Mouse (Mus musculus): ENCODE data around the gene Cc2d1a. TPM values are rescaled to one million over a fixed set of nuclear protein-coding genes. Genes with fewer than 3 reads are reported as not detected.
A peak's percentile ranks its signal among the peaks of the same experiment; 100 is the strongest.

Cc2d1a gene
- polyA plus RNA-seq, 1 experiment: 20.0 TPM

- no peak overlapping the region for H3K27ac ChIP-seq (ENCODE audit: insufficient read depth, low read length)
- no peaks in the 10 kb centered on the region for H3K4me1 ChIP-seq (ENCODE audit: control insufficient read depth, insufficient read depth, low read length)
- no peak overlapping the region for H3K4me3 ChIP-seq (ENCODE audit: insufficient read depth, low read length)
- TF ChIP-seq CTCF (IDR thresholded peaks at IDR 0.05; ENCODE audit: borderline replicate concordance, insufficient read depth, low read length) (no peak), POLR2A (IDR thresholded peaks at IDR 0.05; ENCODE audit: low read depth, low read length) (no peak)
Measured at GRCm38 (mm10) chr8:84144636-84145245, 3.0 kb downstream of the Cc2d1a start.

- Histone ChIP-seq H3K27ac (ENCODE audit: insufficient read depth, low read length) (no peak overlapping the region), H3K4me1 (ENCODE audit: control insufficient read depth, insufficient read depth, low read length) (no peaks in the 10 kb centered on the region), H3K4me3 (ENCODE audit: insufficient read depth, low read length) (no peak overlapping the region)
- TF ChIP-seq POLR2A (IDR thresholded peaks at IDR 0.05; ENCODE audit: low read depth, low read length) (no peak), CTCF (IDR thresholded peaks at IDR 0.05; ENCODE audit: borderline replicate concordance, insufficient read depth, low read length) (no peak)
Measured at GRCm38 (mm10) chr8:84140838-84141237, 6.9 kb downstream of the Cc2d1a start.

GRCm38 (mm10) chr8:84137848-84138247 is 9.9 kb downstream of the Cc2d1a start:
- Histone ChIP-seq H3K4me3 (ENCODE audit: insufficient read depth, low read length) (no peak overlapping the region), H3K27ac (ENCODE audit: insufficient read depth, low read length) (no peak overlapping the region), H3K4me1 (ENCODE audit: control insufficient read depth, insufficient read depth, low read length) (no peaks in the 10 kb centered on the region)
- no peak for TF ChIP-seq POLR2A (IDR thresholded peaks at IDR 0.05; ENCODE audit: low read depth, low read length)

- no peak overlapping the region for H3K27ac ChIP-seq (ENCODE audit: insufficient read depth, low read length)
- no peak for TF ChIP-seq CTCF (IDR thresholded peaks at IDR 0.05; ENCODE audit: borderline replicate concordance, insufficient read depth, low read length)
- TF ChIP-seq POLR2A (IDR thresholded peaks at IDR 0.05; ENCODE audit: low read depth, low read length): no peak
- H3K4me3 ChIP-seq (ENCODE audit: insufficient read depth, low read length): no peak overlapping the region
- H3K4me1 ChIP-seq (ENCODE audit: control insufficient read depth, insufficient read depth, low read length): no peaks in the 10 kb centered on the region
Measured at GRCm38 (mm10) chr8:84132225-84132624, 15.5 kb downstream of the Cc2d1a start.

GRCm38 (mm10) chr8:84130806-84131205 is 16.9 kb downstream of the Cc2d1a start:
- TF ChIP-seq CTCF (IDR thresholded peaks at IDR 0.05; ENCODE audit: borderline replicate concordance, insufficient read depth, low read length) (no peak), POLR2A (IDR thresholded peaks at IDR 0.05; ENCODE audit: low read depth, low read length) (no peak)
- Histone ChIP-seq H3K27ac (ENCODE audit: insufficient read depth, low read length) (no peak overlapping the region), H3K4me3 (ENCODE audit: insufficient read depth, low read length) (no peak overlapping the region), H3K4me1 (ENCODE audit: control insufficient read depth, insufficient read depth, low read length) (peaks cover 6% of the 10 kb centered on the region; the same call in 1 of the 2 replicates)

GRCm38 (mm10) chr8:84128277-84128676 is 19.5 kb downstream of the Cc2d1a start:
- Histone ChIP-seq H3K4me1 (ENCODE audit: control insufficient read depth, insufficient read depth, low read length) (peaks cover 10% of the 10 kb centered on the region), H3K27ac (ENCODE audit: insufficient read depth, low read length) (no peak overlapping the region), H3K4me3 (ENCODE audit: insufficient read depth, low read length) (no peak overlapping the region)
- TF ChIP-seq POLR2A (IDR thresholded peaks at IDR 0.05; ENCODE audit: low read depth, low read length): no peak
- TF ChIP-seq CTCF (IDR thresholded peaks at IDR 0.05; ENCODE audit: borderline replicate concordance, insufficient read depth, low read length): no peak

GRCm38 (mm10) chr8:84127202-84127901 is 20.4 kb downstream of the Cc2d1a start:
- Histone ChIP-seq H3K4me1 (ENCODE audit: control insufficient read depth, insufficient read depth, low read length) (peaks cover 10% of the 10 kb centered on the region), H3K4me3 (ENCODE audit: insufficient read depth, low read length) (no peak overlapping the region), H3K27ac (ENCODE audit: insufficient read depth, low read length) (no peak overlapping the region)
- TF ChIP-seq CTCF (IDR thresholded peaks at IDR 0.05; ENCODE audit: borderline replicate concordance, insufficient read depth, low read length): no peak
- no peak for TF ChIP-seq POLR2A (IDR thresholded peaks at IDR 0.05; ENCODE audit: low read depth, low read length)

GRCm38 (mm10) chr8:84126742-84127141 is 21.0 kb downstream of the Cc2d1a start:
- H3K27ac ChIP-seq (ENCODE audit: insufficient read depth, low read length): no peak overlapping the region
- no peak for TF ChIP-seq POLR2A (IDR thresholded peaks at IDR 0.05; ENCODE audit: low read depth, low read length)
- no peak for TF ChIP-seq CTCF (IDR thresholded peaks at IDR 0.05; ENCODE audit: borderline replicate concordance, insufficient read depth, low read length)
- H3K4me3 ChIP-seq (ENCODE audit: insufficient read depth, low read length): no peak overlapping the region
- H3K4me1 ChIP-seq (ENCODE audit: control insufficient read depth, insufficient read depth, low read length): peaks cover 10% of the 10 kb centered on the region

- Histone ChIP-seq H3K4me1 (ENCODE audit: control insufficient read depth, insufficient read depth, low read length) (peaks cover 10% of the 10 kb centered on the region), H3K4me3 (ENCODE audit: insufficient read depth, low read length) (no peak within 1 kb of the TSS), H3K27ac (ENCODE audit: insufficient read depth, low read length) (peak within 1 kb of the TSS; percentile 66)
- TF ChIP-seq POLR2A (IDR thresholded peaks at IDR 0.05; ENCODE audit: low read depth, low read length): peak; percentile 45; the same call in 1 of the 2 replicates
- TF ChIP-seq CTCF (IDR thresholded peaks at IDR 0.05; ENCODE audit: borderline replicate concordance, insufficient read depth, low read length): no peak
Measured at GRCm38 (mm10) chr8:84125656-84126055, 22.1 kb downstream of the Cc2d1a start, which contains the start of gene Podnl1. Gene Podnl1 (plus strand): TSS chr8:84125989.

- TF ChIP-seq CTCF (IDR thresholded peaks at IDR 0.05; ENCODE audit: borderline replicate concordance, insufficient read depth, low read length): no peak
- no peak for TF ChIP-seq POLR2A (IDR thresholded peaks at IDR 0.05; ENCODE audit: low read depth, low read length)
- no peak overlapping the region for H3K4me3 ChIP-seq (ENCODE audit: insufficient read depth, low read length)
- peak overlapping the region; percentile 88 for H3K27ac ChIP-seq (ENCODE audit: insufficient read depth, low read length)
- H3K4me1 ChIP-seq (ENCODE audit: control insufficient read depth, insufficient read depth, low read length): peaks cover 10% of the 10 kb centered on the region
Measured at GRCm38 (mm10) chr8:84122151-84122550, 25.6 kb downstream of the Cc2d1a start.

Measured in embryonic fibroblast, embryonic 13.5 days (primary cell).